Mouse (Mus musculus) spleen, adult 2 months (tissue): Measurements from ENCODE around the gene Efna5.

Experiments used
- CTCF ChIP-seq: fragments of 200-500 bp; IDR thresholded peaks from 2 replicates; pipeline ENCODE4 v1.5.1; 2011; ENCODE audit warnings: mild to moderate bottlenecking, inconsistent platforms; ENCODE audit not compliant: insufficient read depth, insufficient read length, insufficient replicate concordance; ENCODE audit errors: extremely low read depth
- POLR2A ChIP-seq: fragments of 200-500 bp; IDR thresholded peaks from 2 replicates; pipeline ENCODE4 v1.6.1; 2011; ENCODE audit warnings: low read depth, low read length, inconsistent platforms

- TF ChIP-seq POLR2A (no peak), CTCF (no peak)
Observed at GRCm38 (mm10) chr17:62781120-62781519, 100.0 kb downstream of the Efna5 start.
